Mouse (Mus musculus) kidney, postnatal 0 days (tissue): Measurements from ENCODE around the gene Vmn2r25. TPM values are rescaled to one million over a fixed set of nuclear protein-coding genes. Genes with fewer than 3 reads are reported as not detected.
"Not testable (repeated sequence)": the region's sequence is repeated elsewhere in the genome, so short reads cannot be mapped to it uniquely, and the experiment has no call there.

Experiments
- ATAC-seq: fragments of 200-750 bp; cut with Nextera tagmentation; replicated peaks from 2 replicates; pipeline ENCODE4 v1.8.0; 2017; ENCODE audit warnings: low read depth, moderate number of reproducible peaks, moderate TSS enrichment, moderate library complexity; ENCODE audit not compliant: low FRiP score
- DNase-seq: peaks from one replicate; pipeline ENCODE4 v3.0.0-alpha.2; 2016; ENCODE audit warnings: low spot score
- H3K27ac ChIP-seq: fragments of 300-500 bp; sonication (generic); 2 replicates; pipeline ENCODE4 v1.5.1; 2014; ENCODE audit warnings: mild to moderate bottlenecking
- H3K27me3 ChIP-seq: fragments of 300-500 bp; sonication (generic); 2 replicates; pipeline ENCODE4 v1.6.1; 2014; ENCODE audit warnings: low read length, mixed read lengths; ENCODE audit not compliant: insufficient read depth
- H3K36me3 ChIP-seq: fragments of 300-500 bp; sonication (generic); 2 replicates; pipeline ENCODE4 v1.6.1; 2014; ENCODE audit warnings: low read length, mixed read lengths; ENCODE audit not compliant: insufficient read depth
- H3K4me1 ChIP-seq: fragments of 300-500 bp; sonication (generic); replicated peaks from 2 replicates; pipeline ENCODE4 v1.6.1; 2014; ENCODE audit warnings: antibody characterized with exemption, low read length, mixed read lengths; ENCODE audit not compliant: insufficient read depth
- H3K4me2 ChIP-seq: fragments of 300-500 bp; sonication (generic); 2 replicates; pipeline ENCODE4 v1.6.1; 2014; ENCODE audit warnings: mild to moderate bottlenecking, low read length, moderate library complexity, mixed read lengths
- H3K4me3 ChIP-seq: fragments of 300-500 bp; sonication (generic); replicated peaks from 2 replicates; pipeline ENCODE4 v1.5.1; 2014; ENCODE audit warnings: low read depth, low read length
- H3K9ac ChIP-seq: fragments of 300-500 bp; sonication (generic); 2 replicates; pipeline ENCODE4 v1.6.1; 2014; ENCODE audit warnings: low read depth, low read length
- H3K9me3 ChIP-seq: fragments of 300-500 bp; sonication (generic); replicated peaks from 2 replicates; pipeline ENCODE4 v1.6.1; 2016; ENCODE audit warnings: low read length, inconsistent platforms, mixed read lengths
- CTCF ChIP-seq: IDR thresholded peaks from 2 replicates; pipeline ENCODE4 v1.5.1; 2016; ENCODE audit warnings: antibody characterized with exemption, low read depth, mild to moderate bottlenecking, moderate library complexity
- WGBS: fragments of 180-500 bp; shearing (Covaris S2); extraction: QIAGEN DNeasy Blood & Tissue Kit; methylation state at CpG from one replicate; pipeline ENCODE4 v1.1.7; 2014; 5-methylcytosine and 5-hydroxymethylcytosine counted together
- polyA plus RNA-seq: library from polyadenylated mRNA; unstranded; fragments of >200 nt; fragmentation: Nextera tagmentation; extraction: Ambion mirVana; gene quantifications from 2 replicates; pipeline ENCODE4 v1.2.1, GENCODE M21; 2015

Gene Vmn2r25
- polyA plus RNA-seq = not detected in 2 replicates

- WGBS = 60% methylated on average over 1 of the region's 2 CpGs
- not testable (repeated sequence) for H3K4me1 ChIP-seq, H3K9me3 ChIP-seq, H3K27me3 ChIP-seq, H3K9ac ChIP-seq, H3K36me3 ChIP-seq, H3K4me3 ChIP-seq, DNase-seq, H3K27ac ChIP-seq, H3K4me2 ChIP-seq, ATAC-seq
Measured at GRCm38 (mm10) chr6:123853363-123853762, at the start of gene Vmn2r25. Vmn2r25 (minus strand) TSS chr6:123853463.

GRCm38 (mm10) chr6:123819951-123820350 lies 33.3 kb downstream of the Vmn2r25 start:
- Histone ChIP-seq H3K4me1 (no peaks in the 10 kb centered on the region), H3K27ac (no peak overlapping the region), H3K4me2 (no peak overlapping the region), H3K9me3 (no peaks in the 10 kb centered on the region), H3K36me3 (no peaks in the 10 kb centered on the region), H3K27me3 (no peaks in the 10 kb centered on the region), H3K9ac (no peak overlapping the region), H3K4me3 (no peak overlapping the region)
- TF ChIP-seq CTCF = no peak
- DNase-seq (no peak), ATAC-seq (no peak)
- 85% methylated on average over 8 of the region's 8 CpGs for WGBS

GRCm38 (mm10) chr6:123810291-123810690 lies 43.0 kb downstream of the Vmn2r25 start:
- not testable (repeated sequence) for H3K4me3 ChIP-seq, H3K9me3 ChIP-seq, H3K4me1 ChIP-seq, H3K9ac ChIP-seq, DNase-seq, H3K4me2 ChIP-seq, H3K27me3 ChIP-seq, H3K36me3 ChIP-seq, H3K27ac ChIP-seq, ATAC-seq

GRCm38 (mm10) chr6:123793746-123794145 lies 59.5 kb downstream of the Vmn2r25 start:
- H3K4me3 ChIP-seq = no peak overlapping the region
- no peaks in the 10 kb centered on the region for H3K9me3 ChIP-seq
- no peak overlapping the region for H3K9ac ChIP-seq
- WGBS = 42% methylated on average over 9 of the region's 9 CpGs
- 0 out of 2 replicates have a peak, but pooled peaks have one; percentile 26 for TF ChIP-seq CTCF
- DNase-seq (no peak), ATAC-seq (no peak)
- H3K27ac ChIP-seq = no peak overlapping the region
- H3K4me1 ChIP-seq = no peaks in the 10 kb centered on the region
- H3K4me2 ChIP-seq = no peak overlapping the region
- no peaks in the 10 kb centered on the region for H3K27me3 ChIP-seq
- no peaks in the 10 kb centered on the region for H3K36me3 ChIP-seq

GRCm38 (mm10) chr6:123784857-123785256 lies 68.4 kb downstream of the Vmn2r25 start:
- no peak for ATAC-seq
- Histone ChIP-seq H3K4me1 (no peaks in the 10 kb centered on the region), H3K36me3 (no peaks in the 10 kb centered on the region), H3K9me3 (no peaks in the 10 kb centered on the region), H3K27ac (no peak overlapping the region), H3K4me3 (no peak overlapping the region), H3K4me2 (no peak overlapping the region), H3K27me3 (no peaks in the 10 kb centered on the region), H3K9ac (no peak overlapping the region)
- DNase-seq = no peak
- no peak for TF ChIP-seq CTCF
- WGBS = 59% methylated on average over 2 of the region's 2 CpGs

GRCm38 (mm10) chr6:123778579-123778978 lies 74.7 kb downstream of the Vmn2r25 start, which contains the start of gene Vmn2r24:
Vmn2r24 (plus strand) TSS chr6:123778879.
- Histone ChIP-seq H3K36me3 (no peaks in the 10 kb centered on the region), H3K4me3 (no peak within 1 kb of the TSS), H3K9ac (no peak within 1 kb of the TSS), H3K27ac (no peak within 1 kb of the TSS), H3K4me2 (no peak within 1 kb of the TSS), H3K4me1 (no peaks in the 10 kb centered on the region), H3K9me3 (no peaks in the 10 kb centered on the region), H3K27me3 (no peaks in the 10 kb centered on the region)
- 76% methylated on average over 1 of the region's 1 CpGs for WGBS
- TF ChIP-seq CTCF = no peak
- ATAC-seq (no peak), DNase-seq (no peak)

Other genes starting within 250 kb of the Vmn2r25 start
- not detected in 2 replicates for gene Vmn2r22, start 202.7 kb downstream of the Vmn2r25 start, polyA plus RNA-seq
- gene Vmn2r23, start 150.8 kb downstream of the Vmn2r25 start, polyA plus RNA-seq = not detected in 2 replicates
- not detected in 2 replicates for gene Vmn2r24, start 74.6 kb downstream of the Vmn2r25 start, polyA plus RNA-seq
- gene Vmn2r26, start 171.1 kb upstream of the Vmn2r25 start, polyA plus RNA-seq = not detected in 2 replicates